Mouse (Mus musculus) embryo, embryonic 10.5 days (tissue): ENCODE data around the gene Olfr314.
"Not testable (repeated sequence)": the region's sequence is repeated elsewhere in the genome, so short reads cannot be mapped to it uniquely, and the experiment has no call there.

Experiments used
- DNase-seq: peaks from one replicate; pipeline ENCODE4 v3.0.0-alpha.2; 2015; ENCODE audit warnings: low spot score

Olfr314 gene

GRCm38 (mm10) chr11:58832541-58832940 is 49.8 kb downstream of the Olfr314 start:
- DNase-seq = not testable (repeated sequence)
